Mouse (Mus musculus) heart, postnatal 10 days (tissue): ENCODE data around the gene Chrne. TPM values are rescaled to one million over a fixed set of nuclear protein-coding genes. Genes with fewer than 3 reads are reported as not detected.
A peak's percentile ranks its signal among the peaks of the same experiment; 100 is the strongest.

Experiments
- DNase-seq, 2 experiments: peaks; one replicate each; pipeline ENCODE4 v3.0.0; 2021
- intact Hi-C: fragments of 180-260 bp; cut with DNase I; formaldehyde crosslinking; loops from one replicate; pipeline ENCODE4 v1.15.1; 2025
- total RNA-seq, 2 experiments: library from RNA; stranded (reverse); gene quantifications; 2 replicates each; pipeline ENCODE4 v1.2.3; 2021

Gene Chrne
- total RNA-seq, 2 experiments from 2014 or later: not detected

DNA sequence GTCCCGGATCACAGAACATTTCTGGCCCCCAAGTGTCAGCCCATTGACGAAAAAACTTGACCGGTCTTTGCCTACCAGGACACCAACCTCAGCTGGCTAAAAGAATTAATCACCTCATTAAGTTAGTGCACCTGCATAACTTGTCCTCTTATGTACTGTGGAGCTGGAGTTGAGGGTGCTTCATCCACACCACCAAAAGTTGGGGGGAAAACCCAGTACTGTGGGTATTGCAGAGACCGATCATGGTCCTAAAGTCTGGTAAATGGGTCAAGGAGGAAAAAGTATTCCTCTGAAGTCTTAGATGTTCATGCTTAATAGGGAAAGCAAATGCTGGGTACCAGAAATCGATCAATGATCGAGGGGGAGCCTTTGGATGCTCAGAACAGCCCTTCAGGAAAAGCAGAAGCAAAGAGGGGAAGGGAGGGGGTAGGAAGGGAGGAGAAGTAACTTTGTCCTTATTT is 33.9 kb upstream of the Chrne start:
- peak in 1 of 2 experiments; percentile 32 for DNase-seq
- intact Hi-C loops: no loop called here

GRCm38 (mm10) chr11:70652029-70652883 is 33.2 kb upstream of the Chrne start:
- peak in 1 of 2 experiments; percentile 32 for DNase-seq
- intact Hi-C loops: no loop called here

DNA sequence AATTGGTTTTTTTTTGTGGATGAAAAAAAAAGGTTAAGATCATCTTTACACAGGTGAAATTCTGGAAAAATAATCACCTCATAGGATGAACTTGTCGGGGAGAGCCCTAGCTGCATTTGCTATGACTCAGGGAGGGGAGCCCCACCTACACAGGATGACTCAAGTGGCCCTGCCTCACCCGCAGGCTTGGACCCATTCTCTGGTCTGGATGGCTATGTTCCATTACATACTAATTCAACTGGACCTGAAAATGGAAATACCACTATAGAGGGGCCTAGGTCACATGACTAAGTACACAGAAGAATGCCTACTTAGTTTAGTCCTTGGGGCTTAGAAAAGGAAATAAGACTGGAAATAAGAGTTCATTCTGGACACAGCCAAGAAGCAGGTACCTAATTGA is 32.4 kb upstream of the Chrne start:
- intact Hi-C loops: no loop called here
- DNase-seq: peak in 1 of 2 experiments; percentile 12

DNA sequence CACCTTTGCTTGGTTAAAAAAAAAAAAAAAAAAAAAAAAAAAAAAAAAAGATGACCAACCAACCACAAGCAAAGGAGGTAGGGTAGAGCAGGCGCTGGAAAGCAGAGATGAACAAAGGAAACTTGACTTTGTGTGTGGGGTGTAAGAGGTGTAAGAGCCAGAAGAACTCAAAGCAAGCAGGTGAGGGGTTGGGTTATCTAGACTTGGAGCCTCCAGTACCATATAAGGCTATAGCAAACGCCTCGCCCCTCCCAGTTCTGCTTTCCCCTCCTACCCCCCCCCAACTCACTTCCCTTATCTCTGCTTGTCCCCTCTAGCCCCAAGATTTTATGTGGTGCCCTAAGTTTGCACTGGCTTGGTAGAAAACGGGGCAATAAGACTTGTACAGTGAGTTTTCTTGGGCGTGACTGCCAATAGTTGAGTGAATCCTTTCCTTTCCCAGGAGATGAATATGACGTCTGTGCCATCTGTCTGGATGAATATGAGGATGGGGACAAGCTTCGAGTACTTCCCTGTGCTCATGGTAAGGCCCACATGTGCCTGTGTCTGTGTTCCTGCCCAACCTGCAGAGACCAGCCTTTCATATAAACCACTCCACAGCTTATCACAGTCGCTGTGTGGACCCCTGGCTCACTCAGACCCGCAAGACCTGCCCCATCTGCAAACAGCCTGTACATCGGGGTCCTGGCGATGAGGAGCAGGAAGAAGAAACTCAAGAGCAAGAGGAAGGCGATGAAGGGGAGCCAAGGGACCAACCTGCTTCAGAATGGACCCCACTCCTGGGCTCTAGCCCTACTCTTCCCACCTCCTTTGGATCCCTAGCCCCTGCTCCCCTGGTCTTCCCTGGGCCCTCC is 31.5 kb upstream of the Chrne start:
- no peak for DNase-seq

GRCm38 (mm10) chr11:70649185-70649734 is 30.2 kb upstream of the Chrne start:
- intact Hi-C loops: no loop called here
- DNase-seq: no peak

More for the DNA sequence above, 31.5 kb upstream of the Chrne start:
- intact Hi-C loops: no loop called here

DNA sequence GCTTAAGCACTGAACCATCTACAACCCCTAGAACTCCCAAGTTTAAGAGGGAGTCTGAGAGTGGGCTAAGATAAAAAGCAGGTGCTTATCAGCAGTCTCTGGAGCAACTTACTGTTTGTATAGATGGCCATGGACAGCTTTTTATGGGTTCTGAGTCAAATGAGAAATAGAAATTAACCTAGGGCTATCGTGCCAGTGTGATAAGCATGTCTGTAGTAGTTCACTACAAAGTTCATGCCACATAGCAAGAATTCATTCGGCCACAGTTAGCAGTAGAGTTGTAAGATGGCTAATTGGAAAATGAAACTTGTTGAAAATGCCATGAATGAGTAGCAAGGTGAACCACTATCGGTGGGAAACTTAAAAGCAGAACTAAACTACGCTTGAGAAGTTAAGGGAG is 29.5 kb upstream of the Chrne start:
- intact Hi-C loops: no loop called here
- no peak for DNase-seq

DNA sequence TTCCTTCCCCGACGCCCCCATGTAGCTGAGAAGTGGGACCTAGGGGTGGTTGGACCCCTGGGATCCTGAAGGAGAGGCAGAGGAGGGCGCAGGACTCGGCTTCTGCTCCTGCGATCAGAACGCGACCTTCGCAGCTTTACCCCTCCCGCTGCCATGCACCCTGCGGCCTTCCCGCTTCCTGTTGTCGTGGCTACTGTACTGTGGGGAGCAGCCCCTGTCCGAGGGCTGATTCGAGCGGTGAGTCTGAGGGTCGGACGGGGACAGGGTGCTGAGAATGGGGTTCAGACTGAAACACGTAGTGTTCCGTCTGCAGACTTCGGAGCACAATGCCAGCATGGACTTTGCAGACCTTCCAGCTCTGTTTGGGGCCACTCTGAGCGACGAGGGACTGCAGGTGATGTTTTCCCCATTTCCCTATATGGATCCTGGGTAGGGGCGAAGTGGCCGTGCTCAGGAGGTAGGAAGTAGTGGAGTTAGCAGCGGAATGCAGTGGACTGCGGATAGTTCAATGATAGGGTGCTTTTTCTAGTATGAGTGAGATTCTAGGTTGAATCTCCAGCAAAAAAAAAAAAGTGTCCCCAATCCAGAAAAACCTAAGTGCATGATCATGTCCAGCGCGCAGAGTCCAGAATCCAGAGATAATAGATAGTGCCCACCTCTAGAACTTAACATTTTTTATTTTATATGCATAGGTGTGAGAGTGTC is 28.9 kb upstream of the Chrne start:
- peak in 1 of 2 experiments; percentile 47 for DNase-seq
- intact Hi-C loops: loop anchor here (2.0 kb wide), 1 partner anchor 53 kb away; the partner anchor contains the start of genes Inca1 and Kif1c

DNA sequence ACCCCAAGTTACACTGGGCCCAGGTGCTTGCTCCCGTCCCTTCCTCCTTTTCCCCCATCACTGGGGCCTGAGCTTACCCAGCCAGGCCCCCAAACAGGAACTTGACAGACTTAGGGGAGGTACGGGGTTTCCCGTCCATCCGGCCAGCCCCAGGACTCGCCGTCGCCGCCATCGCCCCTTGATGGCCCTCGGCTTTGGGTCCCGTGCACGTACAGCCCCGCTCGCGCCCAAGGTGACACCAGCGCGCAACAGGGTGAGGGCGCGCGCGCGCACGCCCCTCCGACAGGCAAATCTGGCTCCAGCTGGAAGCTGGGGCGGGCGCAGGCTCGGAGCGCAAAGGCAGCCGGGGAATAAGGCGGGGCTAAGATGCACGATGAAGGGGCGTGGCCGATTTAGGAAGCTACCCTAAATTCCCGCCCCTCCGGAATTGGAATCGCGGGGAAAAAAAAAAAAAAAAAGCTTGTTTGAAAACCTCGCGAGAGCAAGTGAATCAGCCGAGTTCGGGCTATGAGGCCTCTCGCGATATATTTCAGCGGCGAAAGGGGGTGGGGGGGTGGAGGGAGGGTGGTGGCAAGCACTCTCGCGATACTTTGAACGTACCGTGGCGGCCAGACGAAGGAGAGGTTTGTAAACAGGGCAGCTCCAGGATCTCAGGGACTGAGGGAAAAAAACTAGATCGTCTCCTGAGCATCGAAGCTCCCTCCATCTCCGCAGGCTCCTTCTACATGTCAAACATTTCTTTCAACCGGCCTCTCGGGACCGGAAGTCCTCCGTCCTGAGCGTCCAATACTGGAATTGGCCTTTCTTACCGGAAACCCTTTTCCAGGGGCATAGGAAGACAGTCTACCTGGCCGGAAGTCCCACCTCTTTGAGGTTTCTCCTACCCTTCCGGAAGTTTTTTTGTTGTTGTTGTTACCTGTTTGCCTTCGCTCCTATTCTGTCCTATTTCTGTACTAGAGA is 28.0 kb upstream of the Chrne start, which contains the start of the genes Rnf167 and Slc25a11:
Gene Rnf167, plus strand, starts transcription at position 545 of the 960 bp plus-strand sequence.
Gene Slc25a11, minus strand, starts transcription at position 789 of the 960 bp plus-strand sequence.
- peak; percentile 97 to 98 for DNase-seq
- intact Hi-C loops: loop anchor here (2.0 kb wide), 1 partner anchor 54 kb away; the partner anchor contains the start of genes Inca1 and Kif1c

- DNase-seq: peak in 1 of 2 experiments; percentile 32
- intact Hi-C loops: loop anchor here (2.0 kb wide), 1 partner anchor 55 kb away; the partner anchor contains the start of genes Inca1 and Kif1c
These were observed 27.2 kb upstream of the Chrne start for GRCm38 (mm10) chr11:70646259-70646555.

DNA sequence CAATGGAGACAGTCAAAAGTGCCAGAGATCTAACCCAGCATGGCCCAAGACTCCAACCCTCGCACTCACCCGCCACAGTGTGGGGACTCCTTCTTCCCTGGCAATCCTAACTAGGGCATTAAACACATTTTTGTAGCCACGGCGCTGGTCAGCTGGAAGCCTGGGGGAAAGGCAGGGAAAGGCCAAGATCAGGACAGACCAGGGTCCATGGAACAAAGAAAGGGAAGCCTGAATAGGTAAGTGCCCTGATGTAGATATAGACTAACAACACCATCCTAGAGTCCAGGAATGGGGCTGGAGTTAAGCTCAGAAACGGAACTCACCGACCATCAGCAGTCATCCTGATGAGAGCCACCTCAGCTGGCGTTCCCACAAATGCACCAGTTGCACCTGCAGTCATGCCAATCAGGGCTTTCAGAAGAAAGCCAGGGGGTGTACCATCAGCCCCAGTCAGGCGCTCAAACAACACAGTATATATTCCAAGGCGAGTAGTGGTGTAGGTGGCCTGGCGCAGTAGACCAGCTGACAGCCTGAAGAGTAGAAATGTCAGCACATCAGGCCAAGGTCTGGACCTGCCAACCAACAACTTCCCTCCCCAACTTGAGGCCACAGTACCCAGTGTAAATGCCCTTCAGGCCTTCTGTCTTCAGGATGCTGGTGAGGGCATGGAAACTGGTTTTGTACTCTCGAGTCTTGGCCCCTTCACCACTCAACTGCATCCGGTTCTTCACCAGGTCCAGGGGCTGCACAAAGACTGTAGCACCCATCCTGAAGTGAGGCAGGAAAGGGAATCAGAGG is 26.6 kb upstream of the Chrne start:
- intact Hi-C loops: loop anchor here (2.0 kb wide), 1 partner anchor 55 kb away; the partner anchor contains the start of genes Inca1 and Kif1c
- peak; percentile 44 to 50 for DNase-seq

- no peak for DNase-seq
- intact Hi-C loops: no loop called here
These were observed 25.6 kb upstream of the Chrne start for GRCm38 (mm10) chr11:70644564-70645103.

- no peak for DNase-seq
These were observed 24.0 kb upstream of the Chrne start for GRCm38 (mm10) chr11:70643051-70643450.

DNA sequence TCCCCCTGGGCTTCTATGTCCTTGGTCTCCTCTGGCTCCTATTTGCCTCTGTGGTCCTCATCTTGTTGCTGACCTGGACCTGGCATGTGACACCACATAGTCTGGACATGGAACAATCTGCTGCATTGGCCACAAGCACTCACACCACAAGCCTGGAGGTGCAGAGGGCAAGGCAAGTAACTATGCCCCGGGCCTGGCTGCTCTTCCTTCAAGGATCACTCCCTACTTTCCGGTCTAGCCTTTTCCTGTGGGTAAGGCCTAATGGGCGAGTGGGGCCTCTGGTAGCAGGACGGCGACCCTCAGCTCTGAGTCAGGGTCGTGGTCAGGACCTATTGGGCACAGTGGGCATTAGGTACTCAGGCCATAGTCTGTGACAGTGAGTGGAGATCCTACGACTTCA is 22.2 kb upstream of the Chrne start:
- intact Hi-C loops: no loop called here
- DNase-seq: no peak

More at GRCm38 (mm10) chr11:70643051-70643450, 24.0 kb upstream of the Chrne start:
- intact Hi-C loops: no loop called here

DNA sequence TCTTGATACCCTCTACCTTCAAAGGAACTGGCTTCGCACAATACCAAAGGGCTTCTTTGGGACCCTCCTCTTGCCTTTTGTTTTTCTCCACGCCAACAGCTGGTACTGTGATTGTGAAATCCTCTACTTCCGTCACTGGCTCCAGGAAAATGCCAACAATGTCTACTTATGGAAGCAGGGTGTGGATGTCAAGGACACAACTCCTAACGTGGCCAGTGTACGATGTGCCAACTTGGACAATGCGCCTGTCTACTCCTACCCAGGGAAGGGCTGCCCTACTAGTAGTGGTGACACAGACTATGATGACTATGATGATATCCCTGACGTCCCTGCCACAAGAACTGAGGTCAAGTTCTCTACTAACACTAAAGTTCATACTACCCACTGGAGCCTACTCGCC is 21.0 kb upstream of the Chrne start:
- intact Hi-C loops: no loop called here
- no peak for DNase-seq

GRCm38 (mm10) chr11:70638714-70639278 is 19.8 kb upstream of the Chrne start, which contains the start of gene Gp1ba:
Gene Gp1ba, plus strand, starts transcription at chr11:70639122.
- intact Hi-C loops: no loop called here
- no peak for DNase-seq

- intact Hi-C loops: no loop called here
- DNase-seq: no peak
These were observed 19.3 kb upstream of the Chrne start for GRCm38 (mm10) chr11:70638293-70638692.

- no peak for DNase-seq
- intact Hi-C loops: no loop called here
These were observed 18.7 kb upstream of the Chrne start for GRCm38 (mm10) chr11:70637764-70638163.
